Mouse (Mus musculus): ENCODE results near the gene Tprgl. TPM values are rescaled to one million over a fixed set of nuclear protein-coding genes. Genes with fewer than 3 reads are reported as not detected.

The Tprgl gene
- polyA plus RNA-seq, 1 experiment, result 57.3 TPM

DNA sequence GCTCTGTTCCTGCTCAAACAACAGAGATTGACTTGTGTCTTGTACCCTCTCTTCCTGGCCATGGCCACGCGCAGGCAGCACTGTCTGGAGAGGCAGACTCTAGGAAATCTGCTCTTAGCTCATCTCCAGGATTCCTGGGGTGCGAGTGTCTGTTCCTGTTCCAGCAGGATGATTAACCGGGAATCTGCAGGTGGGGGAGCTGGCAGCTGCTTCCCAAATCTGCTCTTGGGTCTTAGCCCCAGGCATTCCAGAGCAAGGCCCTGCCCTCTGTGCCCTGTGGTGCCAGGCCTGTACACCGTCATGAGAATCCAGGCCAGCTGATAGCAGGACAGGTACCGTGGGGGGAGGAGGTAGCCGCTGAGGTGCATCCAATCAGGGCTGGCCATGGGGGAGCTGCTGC, 44.1 kb upstream of the Tprgl start:
- no peaks in the 10 kb centered on the region for H3K79me2 ChIP-seq (ENCODE audit: control insufficient read depth, insufficient read depth)
- H3K27me3 ChIP-seq (ENCODE audit: control insufficient read depth, insufficient read depth, insufficient read length), result no peaks in the 10 kb centered on the region
- H3ac ChIP-seq (ENCODE audit: control insufficient read depth, insufficient read length, low read depth), result no peak overlapping the region
- no peak overlapping the region for H3K4me3 ChIP-seq (ENCODE audit: insufficient read depth, poor library complexity, severe bottlenecking)
- H3K79me3 ChIP-seq (ENCODE audit: low read depth), result no peaks in the 10 kb centered on the region
- H3K36me3 ChIP-seq (ENCODE audit: control insufficient read depth, insufficient read depth), result no peaks in the 10 kb centered on the region
- TF ChIP-seq FOSL1 (IDR thresholded peaks at IDR 0.05; ENCODE audit: insufficient read depth, low read length, poor library complexity, severe bottlenecking) (no peak), USF1 (IDR thresholded peaks at IDR 0.05; ENCODE audit: low read depth) (no peak)

DNA sequence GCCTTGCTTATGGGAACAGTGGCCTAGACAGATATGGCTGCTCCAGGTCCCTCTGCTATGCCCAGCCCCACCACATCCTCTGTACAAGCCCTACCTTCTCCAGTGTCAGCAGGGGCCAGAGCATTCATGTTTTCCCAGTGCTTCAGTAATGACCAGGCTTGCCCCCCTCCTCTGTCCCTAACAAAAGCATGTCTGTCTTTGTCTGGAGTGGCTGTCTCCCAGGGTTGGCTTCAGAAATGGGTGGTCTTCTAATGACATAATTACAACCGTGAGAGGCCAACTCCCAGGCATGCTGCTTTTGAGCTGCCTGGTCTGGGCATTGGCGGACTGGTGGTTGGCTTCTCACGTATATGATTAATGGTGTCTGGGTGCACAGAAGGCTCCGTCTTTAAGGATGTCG, 41.0 kb upstream of the Tprgl start:
- Histone ChIP-seq H3K4me3 (ENCODE audit: insufficient read depth, poor library complexity, severe bottlenecking) (no peak overlapping the region), H3K27me3 (ENCODE audit: control insufficient read depth, insufficient read depth, insufficient read length) (no peaks in the 10 kb centered on the region), H3K36me3 (ENCODE audit: control insufficient read depth, insufficient read depth) (no peaks in the 10 kb centered on the region), H3ac (ENCODE audit: control insufficient read depth, insufficient read length, low read depth) (no peak overlapping the region), H3K79me3 (ENCODE audit: low read depth) (no peaks in the 10 kb centered on the region), H3K79me2 (ENCODE audit: control insufficient read depth, insufficient read depth) (no peaks in the 10 kb centered on the region)
- TF ChIP-seq CEBPB (IDR thresholded peaks at IDR 0.05; ENCODE audit: low read depth) (no peak), FOSL1 (IDR thresholded peaks at IDR 0.05; ENCODE audit: insufficient read depth, low read length, poor library complexity, severe bottlenecking) (no peak), USF1 (IDR thresholded peaks at IDR 0.05; ENCODE audit: low read depth) (no peak), MYOG (IDR thresholded peaks at IDR 0.05; ENCODE audit: control insufficient read depth, extremely low read depth, insufficient read length) (no peak), MAX (IDR thresholded peaks at IDR 0.05) (no peak), CTCF (IDR thresholded peaks at IDR 0.05; ENCODE audit: control insufficient read depth, insufficient read depth, insufficient read length) (no peak), MYOD1 (IDR thresholded peaks at IDR 0.05; ENCODE audit: control insufficient read depth, insufficient read length, low read depth) (no peak)

DNA sequence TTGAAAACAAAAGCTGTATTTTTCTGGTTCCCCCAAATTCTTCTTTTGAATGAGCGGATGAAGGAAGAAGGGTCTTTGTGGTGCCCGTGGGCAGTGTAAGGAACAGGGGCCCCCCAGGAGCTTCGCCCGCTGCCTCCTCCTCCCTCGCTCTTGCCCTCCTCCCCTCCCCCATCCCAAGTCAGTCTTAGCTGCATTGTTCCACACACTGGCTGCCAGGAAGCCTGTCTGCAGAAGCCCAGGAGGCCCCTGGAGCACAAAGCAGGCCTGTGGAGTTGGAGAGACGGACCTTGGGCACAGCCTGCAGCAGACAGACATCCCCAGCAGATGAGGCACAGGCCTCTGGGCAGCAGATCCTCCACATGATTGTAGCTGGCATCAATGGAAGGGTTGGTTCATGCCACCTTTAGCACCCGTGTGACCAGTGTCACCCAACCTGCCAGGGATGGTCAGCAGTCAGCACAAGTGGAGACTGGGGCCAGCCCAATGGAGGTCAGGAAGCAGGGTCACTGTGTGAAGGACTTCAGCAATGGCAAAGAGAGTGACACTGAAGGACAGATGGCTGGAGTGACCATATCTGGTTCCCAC, 38.0 kb upstream of the Tprgl start:
- TF ChIP-seq MYOG (IDR thresholded peaks at IDR 0.05; ENCODE audit: control insufficient read depth, extremely low read depth, insufficient read length), result no peak
- no peak for TF ChIP-seq CTCF (IDR thresholded peaks at IDR 0.05; ENCODE audit: control insufficient read depth, insufficient read depth, insufficient read length)
- no peak for TF ChIP-seq FOSL1 (IDR thresholded peaks at IDR 0.05; ENCODE audit: insufficient read depth, low read length, poor library complexity, severe bottlenecking)
- TF ChIP-seq MAX (IDR thresholded peaks at IDR 0.05), result no peak
- no peak for TF ChIP-seq MYOD1 (IDR thresholded peaks at IDR 0.05; ENCODE audit: control insufficient read depth, insufficient read length, low read depth)
- TF ChIP-seq CEBPB (IDR thresholded peaks at IDR 0.05; ENCODE audit: low read depth), result no peak
- TF ChIP-seq USF1 (IDR thresholded peaks at IDR 0.05; ENCODE audit: low read depth), result no peak
- Histone ChIP-seq H3ac (ENCODE audit: control insufficient read depth, insufficient read length, low read depth) (no peak overlapping the region), H3K27me3 (ENCODE audit: control insufficient read depth, insufficient read depth, insufficient read length) (no peaks in the 10 kb centered on the region)

DNA sequence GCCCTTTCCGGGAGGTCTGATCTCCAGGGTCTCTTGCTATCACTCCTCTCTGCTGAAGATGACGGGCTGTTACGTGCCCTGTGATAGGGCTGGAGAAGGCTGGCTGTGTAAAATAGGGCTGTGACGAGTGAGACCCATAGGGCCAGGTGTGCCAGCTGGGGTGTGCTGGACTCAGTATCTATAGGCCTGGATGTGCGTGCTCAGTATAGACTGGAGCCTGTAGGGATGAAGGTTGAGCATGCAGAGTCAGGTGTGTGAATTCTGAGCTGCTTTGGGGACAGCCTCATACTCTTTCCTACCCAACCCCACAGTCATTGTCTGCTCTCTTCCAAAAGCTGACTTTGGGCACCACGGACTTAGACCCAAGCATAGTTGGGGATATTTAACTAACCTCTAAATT, 37.5 kb upstream of the Tprgl start:
- no peaks in the 10 kb centered on the region for H3K79me3 ChIP-seq (ENCODE audit: low read depth)
- no peaks in the 10 kb centered on the region for H3K79me2 ChIP-seq (ENCODE audit: control insufficient read depth, insufficient read depth)
- no peak overlapping the region for H3K4me3 ChIP-seq (ENCODE audit: insufficient read depth, poor library complexity, severe bottlenecking)
- H3ac ChIP-seq (ENCODE audit: control insufficient read depth, insufficient read length, low read depth), result no peak overlapping the region
- no peaks in the 10 kb centered on the region for H3K27me3 ChIP-seq (ENCODE audit: control insufficient read depth, insufficient read depth, insufficient read length)
- TF ChIP-seq MYOG (IDR thresholded peaks at IDR 0.05; ENCODE audit: control insufficient read depth, extremely low read depth, insufficient read length) (no peak), MYOD1 (IDR thresholded peaks at IDR 0.05; ENCODE audit: control insufficient read depth, insufficient read length, low read depth) (no peak), CEBPB (IDR thresholded peaks at IDR 0.05; ENCODE audit: low read depth) (no peak), MAX (IDR thresholded peaks at IDR 0.05) (no peak), FOSL1 (IDR thresholded peaks at IDR 0.05; ENCODE audit: insufficient read depth, low read length, poor library complexity, severe bottlenecking) (no peak), USF1 (IDR thresholded peaks at IDR 0.05; ENCODE audit: low read depth) (no peak)
- no peaks in the 10 kb centered on the region for H3K36me3 ChIP-seq (ENCODE audit: control insufficient read depth, insufficient read depth)

More for the DNA sequence above, 38.0 kb upstream of the Tprgl start:
- Histone ChIP-seq H3K36me3 (ENCODE audit: control insufficient read depth, insufficient read depth) (no peaks in the 10 kb centered on the region), H3K79me3 (ENCODE audit: low read depth) (no peaks in the 10 kb centered on the region), H3K4me3 (ENCODE audit: insufficient read depth, poor library complexity, severe bottlenecking) (no peak overlapping the region), H3K79me2 (ENCODE audit: control insufficient read depth, insufficient read depth) (no peaks in the 10 kb centered on the region)

DNA sequence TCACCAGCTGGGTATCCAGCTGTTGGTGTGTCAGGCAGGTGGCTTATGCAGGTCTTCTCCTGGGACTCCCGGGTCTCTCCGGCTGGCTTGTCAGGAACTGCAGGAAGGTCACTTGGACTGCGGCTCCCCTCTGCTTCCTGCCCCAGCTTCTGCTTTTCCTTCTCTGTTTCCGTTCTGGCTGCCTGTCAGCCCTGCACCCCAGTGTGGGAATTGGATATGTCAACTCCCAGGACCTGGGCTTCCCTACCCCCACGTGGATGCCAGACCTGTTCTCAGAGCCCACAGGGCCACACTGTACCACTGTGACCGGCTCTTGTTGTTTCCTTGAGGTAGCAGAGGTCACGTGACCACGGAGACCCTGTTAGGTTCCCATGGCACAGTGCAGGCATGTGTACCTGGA, 28.5 kb upstream of the Tprgl start:
- Histone ChIP-seq H3K79me3 (ENCODE audit: low read depth) (no peaks in the 10 kb centered on the region), H3ac (ENCODE audit: control insufficient read depth, insufficient read length, low read depth) (no peak overlapping the region), H3K79me2 (ENCODE audit: control insufficient read depth, insufficient read depth) (no peaks in the 10 kb centered on the region), H3K27me3 (ENCODE audit: control insufficient read depth, insufficient read depth, insufficient read length) (no peaks in the 10 kb centered on the region), H3K36me3 (ENCODE audit: control insufficient read depth, insufficient read depth) (no peaks in the 10 kb centered on the region), H3K4me3 (ENCODE audit: insufficient read depth, poor library complexity, severe bottlenecking) (no peak overlapping the region)
- TF ChIP-seq MYOD1 (IDR thresholded peaks at IDR 0.05; ENCODE audit: control insufficient read depth, insufficient read length, low read depth) (no peak), MYOG (IDR thresholded peaks at IDR 0.05; ENCODE audit: control insufficient read depth, extremely low read depth, insufficient read length) (no peak), MAX (IDR thresholded peaks at IDR 0.05) (no peak), USF1 (IDR thresholded peaks at IDR 0.05; ENCODE audit: low read depth) (no peak), CTCF (IDR thresholded peaks at IDR 0.05; ENCODE audit: control insufficient read depth, insufficient read depth, insufficient read length) (no peak)

DNA sequence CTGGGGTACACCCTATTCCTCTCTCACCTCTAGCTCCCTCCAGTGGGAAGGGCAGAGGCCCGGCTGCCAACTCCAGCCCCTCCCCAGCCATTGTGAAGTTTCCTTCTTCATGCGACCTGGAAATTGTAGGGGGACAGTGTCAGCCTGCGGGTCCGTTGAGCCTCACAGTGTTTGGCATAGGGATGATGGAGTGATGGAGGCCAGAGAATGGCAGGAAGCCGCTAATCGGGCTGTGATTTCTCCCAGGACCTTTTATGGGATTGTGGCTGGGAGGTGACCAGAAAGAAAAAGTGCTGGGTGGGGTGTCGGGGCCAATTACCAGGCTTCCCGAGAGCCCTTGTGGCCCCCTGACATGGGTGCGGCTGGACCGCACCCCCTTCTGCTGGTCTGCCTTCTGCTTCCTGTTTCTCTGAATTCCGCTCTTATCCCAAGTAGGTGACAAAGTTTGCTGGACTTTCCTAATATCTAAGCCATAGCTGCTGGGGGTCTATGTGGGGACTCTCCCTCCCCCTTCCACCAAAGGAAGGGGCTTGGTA, 25.6 kb upstream of the Tprgl start:
- no peaks in the 10 kb centered on the region for H3K79me3 ChIP-seq (ENCODE audit: low read depth)
- no peak for TF ChIP-seq MYOG (IDR thresholded peaks at IDR 0.05; ENCODE audit: control insufficient read depth, extremely low read depth, insufficient read length)
- no peaks in the 10 kb centered on the region for H3K27me3 ChIP-seq (ENCODE audit: control insufficient read depth, insufficient read depth, insufficient read length)
- H3K36me3 ChIP-seq (ENCODE audit: control insufficient read depth, insufficient read depth), result no peaks in the 10 kb centered on the region
- no peaks in the 10 kb centered on the region for H3K79me2 ChIP-seq (ENCODE audit: control insufficient read depth, insufficient read depth)
- H3ac ChIP-seq (ENCODE audit: control insufficient read depth, insufficient read length, low read depth), result no peak overlapping the region
- no peak overlapping the region for H3K4me3 ChIP-seq (ENCODE audit: insufficient read depth, poor library complexity, severe bottlenecking)

Measured in C2C12 (cell line).